Mouse (Mus musculus) cerebellum, adult 18-20 months (tissue): ENCODE measurements around the gene Lin28b.
"Not testable (repeated sequence)": the region's sequence is repeated elsewhere in the genome, so short reads cannot be mapped to it uniquely, and the experiment has no call there.

ENCODE experiments used
- DNase-seq, 2 experiments: peaks; one replicate each; pipeline ENCODE4 v3.0.0; 2021

The Lin28b gene

DNA sequence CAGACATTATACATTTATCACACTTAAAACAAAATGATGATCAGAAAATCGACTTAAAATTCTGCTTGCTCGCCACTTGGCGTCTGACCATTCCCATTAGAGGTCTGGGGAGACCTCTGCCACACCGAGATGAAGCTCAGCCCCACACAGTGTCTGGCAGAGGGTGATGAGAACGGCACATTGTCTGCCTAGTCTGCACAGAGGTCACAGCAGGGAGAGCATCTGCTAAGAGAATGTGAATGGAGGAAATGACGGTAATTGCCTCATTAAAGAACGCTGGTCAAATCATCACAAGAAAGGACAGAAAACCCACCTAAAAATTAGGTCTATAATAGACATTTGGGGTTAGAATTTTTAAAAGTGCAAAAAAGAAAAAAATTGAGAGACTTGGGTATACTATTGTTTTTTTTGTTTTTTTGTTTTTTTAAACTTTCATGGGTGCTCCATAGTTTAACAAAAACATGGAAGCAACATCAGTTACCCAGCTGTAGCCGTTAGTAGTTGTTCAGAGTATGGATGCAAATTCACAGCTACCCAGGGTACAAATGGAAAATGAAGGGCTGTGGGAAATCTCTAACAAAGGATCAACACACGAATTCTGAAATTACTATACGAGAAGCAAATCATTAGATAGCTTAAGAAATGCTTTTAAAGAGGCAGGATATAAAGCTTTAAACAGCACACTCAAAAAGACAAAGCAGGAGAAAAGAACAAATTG lies 75.4 kb downstream of the Lin28b start:
- DNase-seq, result no peak

DNA sequence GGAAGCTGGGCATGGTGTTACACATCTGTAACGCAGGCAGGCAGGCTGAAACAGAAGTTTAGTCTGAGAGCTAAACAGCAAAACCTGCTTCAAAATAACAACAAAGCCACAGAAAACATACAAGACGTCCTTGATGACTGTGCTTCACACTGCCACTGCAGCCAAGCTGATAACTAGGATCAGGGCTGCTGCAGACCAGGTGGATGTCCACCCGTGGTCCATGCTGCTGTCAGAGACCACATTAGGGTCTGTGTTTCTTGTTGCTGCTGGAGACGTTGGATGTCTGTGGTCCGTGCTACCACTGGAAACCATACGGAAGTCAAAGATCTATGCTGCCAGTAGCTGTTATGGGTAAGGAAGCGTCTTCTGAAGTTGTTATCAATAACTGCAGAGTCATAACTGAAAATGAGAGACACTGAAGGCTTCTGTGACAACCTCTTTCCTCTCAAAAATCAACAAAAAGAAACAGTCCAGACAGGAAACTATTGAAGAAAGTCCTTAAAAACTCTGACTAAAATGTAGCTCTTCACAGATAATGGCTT lies 86.4 kb downstream of the Lin28b start:
- DNase-seq, result no peak

DNA sequence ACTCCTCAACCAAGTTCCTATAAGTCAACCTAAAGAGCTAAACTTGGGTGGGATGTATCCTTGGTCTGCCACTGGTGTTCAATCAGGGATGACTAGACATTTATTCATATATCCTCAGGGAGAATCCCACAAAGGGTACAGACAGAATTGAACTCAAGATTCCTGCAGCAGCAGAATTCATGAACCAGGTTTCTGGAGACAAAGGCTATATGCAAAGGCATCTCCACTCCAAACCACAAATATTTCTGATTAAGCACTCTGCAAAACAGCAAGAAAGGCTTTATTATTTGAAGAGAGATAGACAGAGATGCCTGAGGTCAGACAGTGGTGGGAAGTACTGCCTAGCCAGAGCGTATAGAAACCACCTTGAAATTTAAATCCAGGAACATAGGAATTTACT lies 88.0 kb downstream of the Lin28b start:
- no peak for DNase-seq

DNA sequence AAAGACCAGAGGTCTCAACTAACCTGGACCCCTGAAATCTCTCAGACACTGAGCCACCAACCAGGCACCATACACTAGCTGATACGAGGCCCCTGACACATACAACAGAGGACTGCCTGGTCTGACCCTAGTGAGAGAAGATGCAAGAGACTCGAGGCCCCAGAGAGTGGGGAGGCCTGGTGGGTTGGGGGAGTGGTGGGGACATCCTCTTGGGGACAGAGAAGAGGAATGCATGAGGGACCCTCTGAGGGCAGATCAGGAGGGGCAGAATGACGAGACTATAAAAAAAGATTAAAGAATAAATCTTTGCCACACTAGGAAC lies 103.6 kb downstream of the Lin28b start:
- DNase-seq, result no peak

DNA sequence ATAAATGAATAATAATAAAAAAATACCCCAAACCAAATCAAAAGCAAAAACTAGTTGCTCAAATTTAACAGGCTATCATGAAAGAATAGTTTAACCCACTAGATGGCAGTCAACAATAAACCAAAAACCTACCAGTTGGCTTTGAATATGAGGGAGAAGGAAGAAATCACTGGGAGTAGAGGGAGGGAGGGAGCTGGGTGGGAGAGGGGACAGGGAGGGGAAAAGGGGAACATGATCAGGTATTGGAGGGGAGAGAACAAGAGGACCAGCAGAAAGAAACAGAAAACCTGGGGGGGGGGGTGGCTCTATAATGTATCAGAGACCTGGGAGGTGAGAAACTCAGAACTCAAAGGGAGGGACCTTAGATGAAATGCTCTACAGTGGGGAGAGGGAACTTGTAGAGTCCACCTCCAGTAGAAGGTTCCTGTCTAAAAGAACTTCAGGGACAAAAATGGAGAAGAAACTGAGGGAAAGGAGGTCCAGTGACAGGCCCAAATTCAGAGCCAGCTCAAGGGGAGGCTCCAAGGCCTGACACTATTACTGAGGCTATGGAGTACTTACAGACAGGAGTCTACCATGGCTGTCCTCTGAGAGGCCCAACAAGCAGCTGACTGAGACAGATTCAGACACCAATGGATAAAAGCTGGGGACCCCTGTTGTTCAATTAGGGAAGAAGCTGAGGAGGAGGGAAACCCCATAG lies 104.1 kb downstream of the Lin28b start:
- no peak for DNase-seq

DNA sequence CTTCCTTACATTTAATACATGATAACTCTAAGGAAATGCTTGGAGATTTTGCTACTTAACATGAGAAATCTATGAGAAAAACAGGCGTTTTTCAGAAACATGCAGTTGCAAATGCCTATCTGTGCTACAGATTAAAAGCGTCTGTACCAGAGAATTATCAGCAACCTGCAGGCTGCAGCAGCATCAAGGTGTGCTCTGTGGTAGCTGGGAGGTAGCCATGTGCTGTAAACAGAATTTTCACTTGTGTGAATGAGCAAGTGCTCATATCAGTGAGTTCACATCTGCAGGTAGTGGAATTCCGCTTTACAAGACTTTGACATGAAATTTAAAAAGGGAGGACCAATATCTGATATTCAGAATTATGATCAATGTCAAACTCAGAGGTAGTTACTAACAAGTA lies 107.9 kb downstream of the Lin28b start:
- DNase-seq, result no peak

DNA sequence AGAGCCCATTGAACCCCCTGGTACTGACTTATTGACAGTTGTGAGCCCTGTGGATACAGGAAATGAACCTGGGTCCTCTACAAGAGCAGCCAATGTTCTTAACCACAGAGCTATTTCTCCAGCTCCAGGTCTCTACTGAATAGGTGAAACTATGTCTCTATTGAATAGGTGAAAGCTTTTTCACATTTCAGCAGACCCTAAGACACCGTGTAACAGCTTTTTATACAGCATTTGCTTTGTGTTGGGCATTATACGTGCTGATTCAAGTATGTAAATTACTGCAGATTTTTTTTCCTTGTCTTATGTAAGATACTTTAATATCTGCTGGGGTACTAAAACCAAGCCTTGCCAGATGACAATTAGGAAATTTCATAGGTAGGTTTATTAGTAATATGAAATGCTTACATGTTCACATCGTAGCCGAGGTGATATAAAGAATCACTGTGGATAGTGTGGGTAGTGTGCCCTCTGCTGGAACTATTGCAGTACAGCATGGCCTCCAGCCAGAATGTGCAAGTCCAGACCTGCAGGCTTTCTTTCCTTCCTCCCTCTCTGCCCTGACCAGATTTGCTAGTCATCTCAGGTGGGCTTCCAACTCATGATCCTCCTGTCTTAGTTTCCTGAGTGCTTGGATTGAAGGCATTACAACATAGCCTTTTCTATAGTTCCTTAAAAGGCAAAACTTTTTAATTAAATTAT lies 113.1 kb downstream of the Lin28b start:
- DNase-seq, result peak; percentile 47 to 60

DNA sequence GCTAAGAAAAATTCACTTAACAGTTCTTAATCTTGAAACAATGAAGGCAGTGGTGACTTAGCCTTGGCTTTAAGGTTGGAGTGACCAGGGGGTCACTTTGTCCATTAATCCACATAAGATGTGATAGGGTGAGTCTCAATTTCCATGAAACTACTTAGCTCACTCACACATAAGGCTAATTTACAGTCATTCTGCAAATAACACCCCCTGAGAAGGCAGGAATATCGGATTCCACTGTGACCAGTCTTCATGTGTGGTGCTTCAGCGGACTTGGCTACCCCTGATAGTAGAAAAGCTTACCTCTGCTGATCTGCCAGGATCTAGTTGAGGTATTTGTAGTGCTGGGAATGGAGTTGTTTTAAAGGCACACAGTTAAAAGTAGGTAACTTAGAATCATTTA lies 115.7 kb downstream of the Lin28b start:
- DNase-seq, result no peak

DNA sequence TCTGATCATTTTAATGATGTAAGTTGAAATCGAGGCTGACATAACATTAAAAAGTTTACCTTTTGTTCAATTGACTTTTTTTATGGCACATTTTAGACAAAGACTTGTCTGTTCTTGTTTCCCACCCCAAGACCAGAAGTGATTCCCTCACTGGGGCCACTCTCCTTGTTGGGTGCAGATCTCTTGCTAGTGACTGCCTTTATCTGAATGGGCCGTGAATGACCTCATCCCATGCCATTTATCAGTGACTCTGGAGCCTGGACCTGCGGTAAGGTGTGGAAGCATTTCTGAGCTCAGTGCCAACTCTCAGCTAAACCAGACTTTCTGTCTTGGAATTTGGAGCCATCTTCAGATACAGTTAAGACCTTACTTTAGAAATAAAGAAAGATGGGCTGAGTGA lies 116.6 kb downstream of the Lin28b start:
- DNase-seq, result no peak

DNA sequence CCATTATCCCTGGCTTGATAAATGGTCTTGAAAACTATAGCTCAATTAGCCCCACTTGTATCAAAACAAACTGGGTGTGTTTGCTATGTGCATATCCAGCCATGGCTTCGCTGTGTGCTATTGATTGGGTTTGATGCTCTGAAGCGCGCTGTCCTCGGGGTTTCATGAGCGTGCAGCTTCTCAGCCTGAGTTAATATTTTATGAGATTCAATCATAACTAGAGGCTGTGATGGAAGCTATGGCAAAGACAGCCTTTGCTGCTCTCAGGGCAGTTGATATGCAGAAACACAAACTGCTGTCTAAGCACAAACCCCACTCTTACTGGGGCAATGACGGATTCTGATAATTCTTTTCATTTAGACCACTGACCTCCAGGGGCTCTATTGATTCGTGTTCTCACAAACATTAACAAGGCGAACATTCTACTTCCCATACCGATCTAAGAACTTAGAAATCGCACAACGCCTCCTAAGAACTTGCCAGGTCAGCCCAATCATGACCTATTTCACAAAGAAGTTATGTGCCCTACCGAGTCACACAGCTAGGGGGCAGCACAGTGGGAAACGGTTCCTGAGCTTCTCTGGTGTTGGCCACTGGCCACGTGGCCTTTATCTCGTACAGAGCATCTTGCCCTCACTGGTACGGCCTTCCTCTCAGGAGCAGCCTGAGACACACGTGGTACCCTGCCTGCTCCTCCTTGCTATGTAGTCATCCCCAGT lies 119.0 kb downstream of the Lin28b start:
- DNase-seq, result no peak

DNA sequence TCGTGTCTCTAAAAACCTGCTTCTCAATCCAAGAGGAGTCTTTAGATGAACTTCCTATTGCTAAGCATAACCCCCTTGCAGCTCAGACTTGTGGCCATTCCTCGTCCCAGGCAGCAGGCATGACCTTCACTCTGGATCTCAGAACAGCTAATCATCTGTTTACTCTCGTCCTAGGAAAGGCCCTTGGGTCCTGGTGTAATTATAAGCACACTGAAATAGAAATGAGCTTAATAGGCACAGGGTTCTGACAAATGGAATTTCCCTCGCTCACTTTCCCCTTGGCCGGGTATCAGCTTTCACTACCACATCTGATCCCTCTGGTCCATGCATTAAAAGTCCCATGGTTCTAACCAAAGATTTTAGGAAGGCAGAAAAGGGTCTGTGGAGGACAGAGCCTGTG lies 122.8 kb downstream of the Lin28b start:
- DNase-seq, result no peak

DNA sequence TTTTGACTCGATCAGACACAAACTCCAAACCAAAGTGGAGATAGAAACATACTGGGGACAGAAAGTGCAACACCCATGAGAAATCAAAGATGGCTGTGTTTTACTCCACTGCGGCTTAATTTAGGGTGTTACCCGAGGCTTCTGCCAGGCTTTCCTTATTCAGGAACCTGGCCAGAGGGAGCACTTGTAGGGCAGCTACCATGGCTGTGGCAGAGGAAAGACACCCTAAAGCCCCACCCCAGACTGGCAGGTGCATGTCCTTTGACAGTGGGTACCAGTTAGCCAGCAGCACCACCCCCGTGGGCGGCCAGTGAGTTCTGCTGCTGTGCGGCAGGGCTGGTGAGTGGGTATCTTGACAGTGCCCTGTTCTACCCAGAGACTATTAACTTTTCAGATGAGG lies 130.1 kb downstream of the Lin28b start:
- DNase-seq, result no peak

DNA sequence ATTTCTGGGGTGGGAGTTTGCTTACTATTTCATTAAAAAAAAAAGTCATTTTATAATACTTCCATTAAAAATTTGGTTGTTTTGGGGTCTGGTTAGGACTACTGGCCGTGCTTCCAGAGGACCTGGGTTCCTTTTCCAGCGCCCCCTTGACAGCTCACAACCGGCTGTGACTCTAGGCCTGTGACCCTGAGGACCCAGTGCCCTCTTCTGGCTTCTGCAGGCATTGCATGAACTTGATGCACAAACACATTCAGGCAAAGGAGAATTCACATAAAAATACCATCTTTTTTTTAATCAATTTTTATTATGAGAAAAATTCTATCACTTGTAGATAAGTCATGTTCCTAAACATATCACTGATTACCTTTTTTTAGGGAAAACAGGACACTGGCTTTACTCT lies 138.1 kb downstream of the Lin28b start:
- DNase-seq, result not testable (repeated sequence)

DNA sequence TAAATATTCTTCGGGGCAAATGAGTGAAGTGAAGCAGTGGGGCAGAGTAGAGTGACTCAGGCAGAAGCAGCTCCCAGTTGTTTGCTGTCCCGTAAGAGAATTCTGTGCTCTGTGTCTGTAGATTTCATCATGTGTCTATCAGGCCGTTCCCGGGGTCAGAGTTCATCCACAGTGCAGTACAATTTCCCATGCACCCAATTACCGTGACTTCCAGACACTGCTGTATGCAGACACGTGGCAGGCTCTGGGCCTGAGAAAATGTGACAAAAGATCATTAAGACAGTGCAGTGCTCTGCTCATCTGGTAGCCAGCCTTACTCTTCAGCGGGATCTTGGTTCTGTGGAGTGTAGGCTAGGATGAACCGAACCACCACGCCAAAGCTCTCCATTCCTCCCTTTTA lies 141.0 kb downstream of the Lin28b start:
- DNase-seq, result no peak

DNA sequence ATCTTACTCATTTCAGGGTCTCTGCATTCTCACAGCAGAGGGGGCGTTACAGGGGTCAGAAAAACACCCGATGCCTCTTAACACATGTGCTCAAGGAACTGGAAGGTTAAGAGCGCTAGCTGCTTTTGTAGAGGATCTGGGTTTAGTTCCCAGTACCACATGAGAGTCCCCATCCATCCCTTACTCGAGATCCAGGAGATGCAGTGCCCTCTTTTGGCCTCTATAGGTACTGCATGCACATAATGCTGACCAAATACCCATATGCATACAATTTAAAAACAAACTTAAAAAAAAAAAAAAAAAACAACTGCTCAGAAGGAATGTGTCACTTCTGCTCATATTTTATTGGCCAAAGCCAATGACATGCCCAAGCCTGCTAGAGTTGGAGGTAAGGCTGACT lies 141.8 kb downstream of the Lin28b start:
- no peak for DNase-seq

DNA sequence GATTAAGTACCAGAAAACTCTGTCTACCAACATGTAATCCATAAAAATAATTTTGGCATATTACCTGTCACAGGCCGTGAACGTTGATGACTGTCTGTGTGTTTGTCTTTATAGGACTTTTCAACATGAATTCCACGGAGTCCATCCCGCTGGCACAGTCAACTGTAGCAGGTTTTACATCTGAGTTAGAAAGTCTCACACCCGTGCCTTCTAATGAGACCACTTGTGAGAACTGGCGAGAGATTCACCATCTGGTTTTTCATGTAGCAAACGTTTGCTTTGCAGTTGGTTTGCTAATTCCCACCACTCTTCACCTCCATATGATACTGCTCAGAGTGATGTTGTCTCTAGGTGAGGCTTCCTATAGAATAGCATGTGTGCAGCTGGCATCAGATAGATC lies 147.1 kb downstream of the Lin28b start:
- DNase-seq, result no peak

DNA sequence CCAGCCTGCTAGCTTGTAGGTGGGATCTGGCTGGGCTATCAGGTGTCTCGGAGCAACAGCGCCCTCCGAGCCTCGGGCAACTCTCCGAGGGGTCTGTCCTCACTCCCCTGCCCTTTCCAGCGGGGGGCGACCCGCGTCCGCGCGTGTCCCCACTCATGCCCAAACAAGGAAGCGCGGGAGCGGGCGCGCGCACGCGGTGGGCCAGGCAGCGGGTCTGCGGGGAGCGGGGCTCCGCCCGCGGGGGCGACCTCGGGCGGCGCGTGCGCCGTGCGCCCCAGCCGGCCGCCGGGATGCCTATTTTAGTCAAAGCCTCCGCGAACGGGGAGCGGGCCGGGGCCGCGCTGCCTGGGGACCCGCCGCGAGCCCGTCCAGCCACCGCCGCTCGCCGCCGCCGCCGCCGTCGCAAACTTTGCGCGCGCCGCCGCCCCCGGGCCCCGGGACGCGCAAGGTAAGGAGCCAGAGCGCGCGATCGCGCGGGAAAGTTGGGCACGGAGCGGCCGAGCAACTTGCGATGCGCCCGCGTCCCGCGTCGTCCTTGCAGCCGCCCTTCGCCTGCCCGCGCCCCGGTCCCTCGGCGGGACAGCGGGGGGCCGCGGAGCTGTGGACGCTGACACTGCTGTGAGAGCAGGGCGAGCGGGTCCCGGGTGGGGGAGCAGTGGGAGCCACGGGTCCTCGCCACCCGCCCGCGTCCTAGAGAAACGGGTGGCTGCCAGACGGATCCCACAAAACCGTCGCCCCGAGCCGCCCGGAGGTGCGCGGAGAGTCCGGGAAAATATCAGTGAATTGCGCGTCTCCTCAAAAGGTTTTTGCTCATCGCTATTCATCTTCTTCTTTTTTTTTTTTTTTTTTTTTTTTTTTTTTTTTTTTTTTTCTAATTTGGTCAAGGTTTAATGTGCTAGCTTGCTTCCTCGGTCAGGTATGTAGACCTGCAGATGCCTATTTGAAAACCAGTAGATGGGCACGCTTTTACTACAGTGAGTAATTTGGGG lies 150.5 kb downstream of the Lin28b start, which contains the start of gene Bves:
Gene Bves (plus strand): TSS at position 339 of the 989 bp plus-strand sequence.
- DNase-seq, result no peak

DNA sequence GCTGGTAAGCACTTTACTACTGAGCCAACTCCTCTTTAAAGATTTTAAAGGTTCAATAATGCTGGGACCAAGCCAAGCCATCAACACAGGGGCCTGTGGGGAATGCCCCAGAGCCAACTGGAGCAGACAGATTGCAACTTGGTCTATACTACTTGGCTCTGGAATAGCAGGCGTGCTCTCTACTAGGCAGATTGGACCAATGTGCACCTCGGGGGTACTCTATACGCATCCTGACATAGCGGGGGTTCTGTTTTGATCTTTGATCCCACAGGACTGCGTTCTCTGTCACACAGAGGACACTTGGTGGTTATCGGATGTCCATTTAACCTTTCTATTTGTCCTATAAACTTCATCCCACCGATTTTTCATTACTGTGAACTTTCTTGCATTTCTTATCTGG lies 151.3 kb downstream of the Lin28b start:
- DNase-seq, result no peak

DNA sequence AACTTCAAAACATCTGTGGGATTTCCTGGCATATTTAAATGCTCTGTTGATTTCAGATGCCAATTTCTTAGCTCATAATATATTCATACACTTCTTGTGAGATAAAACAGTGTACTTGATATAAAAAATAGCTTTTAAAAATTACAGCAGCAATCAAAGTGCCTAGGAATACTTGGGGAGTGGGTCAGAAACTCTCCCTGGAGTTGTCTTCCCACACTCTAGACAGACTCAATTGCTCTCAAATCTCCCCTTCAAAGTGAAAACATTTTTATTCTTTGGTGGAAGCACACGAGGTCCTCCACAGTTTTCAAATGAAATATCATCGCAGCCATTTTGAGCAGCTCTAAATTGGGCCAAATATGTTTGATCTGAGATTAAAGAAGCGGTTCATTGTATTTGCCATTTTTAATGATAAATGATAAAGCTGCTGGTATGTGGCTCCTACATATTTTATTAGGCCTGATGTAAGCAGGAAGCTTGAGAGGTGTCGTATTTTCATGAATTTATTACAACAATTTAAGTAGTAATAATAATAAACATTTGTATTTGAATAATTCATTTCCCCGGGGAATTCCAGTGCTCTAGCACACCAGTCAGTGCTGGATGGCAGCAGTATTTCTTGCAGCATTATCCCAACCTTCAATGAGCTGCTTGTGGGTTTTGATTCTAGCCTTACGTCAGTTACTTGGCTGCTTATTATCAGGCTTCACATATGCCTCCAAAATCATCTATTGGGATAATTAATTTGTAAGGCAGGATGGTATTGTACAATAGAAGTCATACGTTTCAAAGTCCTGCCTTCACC lies 157.8 kb downstream of the Lin28b start:
- no peak for DNase-seq
